Mouse (Mus musculus): Measurements from ENCODE around the gene Gprc5c. TPM values are rescaled to one million over a fixed set of nuclear protein-coding genes. Genes with fewer than 3 reads are reported as not detected.

Gprc5c gene
- polyA plus RNA-seq, 1 experiment, result 4.4 TPM

DNA sequence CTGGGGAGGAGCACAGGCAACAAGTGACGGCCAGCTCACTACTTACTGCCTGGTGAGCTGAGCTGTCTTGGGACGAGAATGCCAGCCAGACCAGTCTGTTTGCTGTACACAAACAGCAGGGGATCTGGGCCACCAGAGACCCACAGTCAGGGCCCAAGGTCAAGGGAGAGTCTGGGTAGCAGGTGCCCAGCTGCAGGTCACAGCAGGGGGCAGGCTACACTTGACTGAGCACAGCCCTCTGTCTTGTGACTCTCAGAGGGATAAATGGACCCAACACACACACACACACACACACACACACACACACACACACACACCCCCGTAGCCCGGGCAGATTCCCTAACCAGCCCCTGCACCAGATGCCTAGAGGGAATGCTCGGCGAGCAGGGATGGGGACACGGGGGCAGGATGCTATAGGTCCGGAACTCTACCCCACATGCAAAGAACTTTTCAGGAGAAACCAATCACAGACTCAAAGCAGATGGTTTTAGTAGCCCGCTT is 24.4 kb downstream of the Gprc5c start:
- H3K36me3 ChIP-seq (ENCODE audit: control insufficient read depth, insufficient read depth, low read length), result no peaks in the 10 kb centered on the region
- H3K4me3 ChIP-seq (ENCODE audit: low read depth, low read length), result no peak overlapping the region
- WGBS, result 31% methylated on average over 9 of the region's 9 CpGs
- H3K4me1 ChIP-seq (ENCODE audit: control insufficient read depth, insufficient read depth, insufficient read length, low read length), result peaks cover 7% of the 10 kb centered on the region; the same call in 1 of the 2 replicates
- no peak overlapping the region for H3K27ac ChIP-seq (ENCODE audit: insufficient read depth, low read depth, low read length)
- TF ChIP-seq POLR2A (IDR thresholded peaks at IDR 0.05; ENCODE audit: low read depth, low read length) (no peak), CTCF (IDR thresholded peaks at IDR 0.05; ENCODE audit: extremely low read depth, insufficient read length, insufficient replicate concordance, low read depth, low read length) (no peak)
- H3K27me3 ChIP-seq (ENCODE audit: control insufficient read depth, insufficient read depth, low read length), result no peaks in the 10 kb centered on the region

DNA sequence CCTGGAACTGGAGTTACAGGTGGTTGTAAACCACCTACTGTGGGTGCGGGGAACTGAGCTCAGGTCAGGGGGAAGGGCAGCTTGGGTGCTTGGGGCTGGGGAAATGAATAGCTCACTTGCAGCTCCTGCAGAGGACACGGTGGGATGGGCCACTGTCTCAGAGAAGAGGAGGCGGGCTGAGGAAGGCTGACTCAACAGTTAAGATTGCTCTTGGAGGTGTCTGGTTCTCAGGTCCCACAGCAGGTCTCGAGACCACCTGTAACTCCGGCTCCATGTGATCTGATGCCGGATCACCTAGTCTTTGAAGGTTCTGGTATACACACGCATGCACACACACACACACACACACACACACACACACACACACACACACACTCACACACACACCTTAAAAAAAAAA is 25.2 kb downstream of the Gprc5c start:
- WGBS, result 64% methylated on average over 7 of the region's 7 CpGs
- Histone ChIP-seq H3K36me3 (ENCODE audit: control insufficient read depth, insufficient read depth, low read length) (no peaks in the 10 kb centered on the region), H3K27ac (ENCODE audit: insufficient read depth, low read depth, low read length) (no peak overlapping the region), H3K27me3 (ENCODE audit: control insufficient read depth, insufficient read depth, low read length) (no peaks in the 10 kb centered on the region), H3K4me1 (ENCODE audit: control insufficient read depth, insufficient read depth, insufficient read length, low read length) (peaks cover 7% of the 10 kb centered on the region; the same call in 1 of the 2 replicates), H3K4me3 (ENCODE audit: low read depth, low read length) (no peak overlapping the region)
- no peak for TF ChIP-seq CTCF (IDR thresholded peaks at IDR 0.05; ENCODE audit: extremely low read depth, insufficient read length, insufficient replicate concordance, low read depth, low read length)
- TF ChIP-seq POLR2A (IDR thresholded peaks at IDR 0.05; ENCODE audit: low read depth, low read length), result no peak

DNA sequence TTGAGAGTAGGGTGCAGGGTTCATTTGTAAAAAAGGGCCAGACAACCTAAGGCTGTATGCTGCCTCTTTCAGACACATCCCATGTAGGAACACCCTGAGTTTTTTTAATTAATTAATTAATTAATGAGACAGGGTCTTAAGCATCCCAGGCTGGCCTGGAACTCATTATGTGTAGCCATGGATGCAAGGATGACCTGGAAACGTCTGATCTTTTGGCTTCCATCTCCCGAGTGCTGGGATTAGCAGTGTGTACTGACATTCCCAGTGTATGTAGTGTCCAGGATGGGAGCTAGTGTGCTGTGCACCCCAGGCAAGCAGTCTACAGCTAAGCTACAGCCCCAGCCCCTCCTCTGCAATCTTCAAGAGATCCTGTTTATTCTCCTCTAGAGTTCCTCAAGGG is 25.7 kb downstream of the Gprc5c start:
- no peak overlapping the region for H3K4me3 ChIP-seq (ENCODE audit: low read depth, low read length)
- no peak for TF ChIP-seq POLR2A (IDR thresholded peaks at IDR 0.05; ENCODE audit: low read depth, low read length)
- no peak for TF ChIP-seq CTCF (IDR thresholded peaks at IDR 0.05; ENCODE audit: extremely low read depth, insufficient read length, insufficient replicate concordance, low read depth, low read length)
- peaks cover 7% of the 10 kb centered on the region; the same call in 1 of the 2 replicates for H3K4me1 ChIP-seq (ENCODE audit: control insufficient read depth, insufficient read depth, insufficient read length, low read length)
- H3K27ac ChIP-seq (ENCODE audit: insufficient read depth, low read depth, low read length), result no peak overlapping the region
- no peaks in the 10 kb centered on the region for H3K27me3 ChIP-seq (ENCODE audit: control insufficient read depth, insufficient read depth, low read length)
- 71% methylated on average over 2 of the region's 2 CpGs for WGBS
- H3K36me3 ChIP-seq (ENCODE audit: control insufficient read depth, insufficient read depth, low read length), result no peaks in the 10 kb centered on the region

DNA sequence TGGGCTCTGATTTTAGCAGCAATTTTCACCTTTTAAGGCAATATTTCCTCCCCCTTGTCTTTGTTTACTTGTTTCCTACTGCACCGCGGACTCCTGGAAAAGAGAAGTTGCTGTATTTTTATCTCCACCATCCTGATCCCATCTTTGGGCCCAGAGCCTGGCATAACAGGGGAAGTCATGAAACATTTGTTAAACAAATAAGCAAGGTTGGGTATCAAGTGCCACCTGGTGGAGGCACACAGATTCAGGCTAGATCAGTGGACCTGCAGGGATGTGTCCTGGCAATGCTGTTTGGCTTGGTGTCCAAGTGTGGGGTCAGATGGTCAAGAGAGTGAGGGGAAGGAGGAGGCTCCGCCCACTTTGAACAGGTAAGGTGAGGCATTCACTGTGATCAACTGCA is 26.2 kb downstream of the Gprc5c start:
- no peak overlapping the region for H3K4me3 ChIP-seq (ENCODE audit: low read depth, low read length)
- no peak overlapping the region for H3K27ac ChIP-seq (ENCODE audit: insufficient read depth, low read depth, low read length)
- no peaks in the 10 kb centered on the region for H3K36me3 ChIP-seq (ENCODE audit: control insufficient read depth, insufficient read depth, low read length)
- H3K27me3 ChIP-seq (ENCODE audit: control insufficient read depth, insufficient read depth, low read length), result no peaks in the 10 kb centered on the region
- 31% methylated on average over 3 of the region's 3 CpGs for WGBS
- 0 out of 2 replicates have a peak, but pooled peaks have one; percentile 36 for TF ChIP-seq CTCF (IDR thresholded peaks at IDR 0.05; ENCODE audit: extremely low read depth, insufficient read length, insufficient replicate concordance, low read depth, low read length)
- no peak for TF ChIP-seq POLR2A (IDR thresholded peaks at IDR 0.05; ENCODE audit: low read depth, low read length)
- H3K4me1 ChIP-seq (ENCODE audit: control insufficient read depth, insufficient read depth, insufficient read length, low read length), result peaks cover 7% of the 10 kb centered on the region; the same call in 1 of the 2 replicates

DNA sequence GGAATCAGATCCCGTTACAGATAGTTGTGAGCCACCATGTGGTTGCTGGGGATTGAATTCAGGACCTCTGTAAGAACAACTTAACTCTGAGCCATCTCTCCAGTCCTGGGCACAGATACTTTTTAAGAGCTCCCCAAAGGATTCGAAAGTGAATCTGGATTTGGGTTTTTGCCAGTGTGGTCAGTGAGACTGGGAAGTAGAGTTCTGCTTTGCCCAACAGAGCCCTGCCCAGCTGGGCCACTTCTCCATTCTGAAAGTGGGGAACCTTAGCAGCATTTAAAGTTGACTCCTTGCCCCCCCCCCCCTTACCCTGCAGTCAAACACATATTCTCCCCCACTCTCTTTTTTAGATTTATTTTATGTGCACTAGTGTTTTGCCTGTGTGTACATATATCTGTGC is 28.7 kb downstream of the Gprc5c start:
- Histone ChIP-seq H3K36me3 (ENCODE audit: control insufficient read depth, insufficient read depth, low read length) (no peaks in the 10 kb centered on the region), H3K4me3 (ENCODE audit: low read depth, low read length) (no peak overlapping the region), H3K4me1 (ENCODE audit: control insufficient read depth, insufficient read depth, insufficient read length, low read length) (peaks cover 7% of the 10 kb centered on the region; the same call in 1 of the 2 replicates), H3K27ac (ENCODE audit: insufficient read depth, low read depth, low read length) (no peak overlapping the region), H3K27me3 (ENCODE audit: control insufficient read depth, insufficient read depth, low read length) (no peaks in the 10 kb centered on the region)
- TF ChIP-seq CTCF (IDR thresholded peaks at IDR 0.05; ENCODE audit: extremely low read depth, insufficient read length, insufficient replicate concordance, low read depth, low read length) (no peak), POLR2A (IDR thresholded peaks at IDR 0.05; ENCODE audit: low read depth, low read length) (no peak)
- WGBS, result 65% methylated on average over 2 of the region's 2 CpGs

DNA sequence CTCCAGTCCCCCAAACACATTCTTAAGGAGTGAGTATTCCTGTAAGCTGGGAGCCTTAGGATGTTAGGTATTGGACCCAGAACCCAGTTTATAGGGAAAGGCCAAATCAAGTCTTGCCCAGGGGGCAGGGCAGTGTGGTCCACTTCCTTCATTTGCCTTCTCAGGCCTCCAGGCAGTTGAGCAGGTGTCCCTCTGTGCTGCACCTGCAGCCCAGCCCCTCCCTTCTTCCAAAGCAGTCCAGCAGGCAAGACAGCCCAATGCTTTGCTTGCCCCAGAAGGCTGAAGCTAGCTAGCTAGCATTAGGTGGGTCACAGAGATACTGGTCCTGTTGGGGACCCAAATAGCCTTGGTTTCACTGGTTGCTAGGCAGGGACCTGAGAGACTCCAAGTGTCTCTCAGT is 29.2 kb downstream of the Gprc5c start:
- TF ChIP-seq CTCF (IDR thresholded peaks at IDR 0.05; ENCODE audit: extremely low read depth, insufficient read length, insufficient replicate concordance, low read depth, low read length), result no peak
- TF ChIP-seq POLR2A (IDR thresholded peaks at IDR 0.05; ENCODE audit: low read depth, low read length), result no peak
- H3K4me1 ChIP-seq (ENCODE audit: control insufficient read depth, insufficient read depth, insufficient read length, low read length), result peaks cover 7% of the 10 kb centered on the region; the same call in 1 of the 2 replicates
- H3K27me3 ChIP-seq (ENCODE audit: control insufficient read depth, insufficient read depth, low read length), result no peaks in the 10 kb centered on the region
- no peak overlapping the region for H3K4me3 ChIP-seq (ENCODE audit: low read depth, low read length)
- H3K27ac ChIP-seq (ENCODE audit: insufficient read depth, low read depth, low read length), result no peak overlapping the region
- H3K36me3 ChIP-seq (ENCODE audit: control insufficient read depth, insufficient read depth, low read length), result no peaks in the 10 kb centered on the region

DNA sequence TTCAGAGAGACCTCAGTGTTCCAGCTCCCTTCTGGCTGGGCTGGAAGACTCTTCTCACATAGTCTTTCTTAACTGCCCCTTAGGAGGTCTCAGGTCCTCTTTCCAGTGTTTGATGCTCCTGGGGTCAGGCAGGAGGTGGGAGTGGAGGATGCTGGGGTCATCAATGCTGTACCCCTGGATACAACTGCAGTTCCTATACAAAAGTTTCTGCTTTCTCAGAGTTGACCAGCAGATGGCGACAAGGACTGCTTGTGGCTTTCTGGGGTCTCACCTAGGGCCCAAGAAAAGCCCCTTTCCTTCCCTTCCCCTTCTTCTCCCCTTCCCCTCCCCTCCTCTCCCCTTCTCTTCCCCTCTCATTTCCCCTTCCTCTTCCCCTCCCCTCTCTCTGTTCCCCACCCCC is 29.6 kb downstream of the Gprc5c start:
- Histone ChIP-seq H3K4me3 (ENCODE audit: low read depth, low read length) (no peak overlapping the region), H3K4me1 (ENCODE audit: control insufficient read depth, insufficient read depth, insufficient read length, low read length) (peaks cover 7% of the 10 kb centered on the region; the same call in 1 of the 2 replicates), H3K36me3 (ENCODE audit: control insufficient read depth, insufficient read depth, low read length) (no peaks in the 10 kb centered on the region), H3K27ac (ENCODE audit: insufficient read depth, low read depth, low read length) (no peak overlapping the region), H3K27me3 (ENCODE audit: control insufficient read depth, insufficient read depth, low read length) (no peaks in the 10 kb centered on the region; the same call in 1 of the 2 replicates)
- WGBS, result 0% methylated on average over 1 of the region's 1 CpGs
- TF ChIP-seq CTCF (IDR thresholded peaks at IDR 0.05; ENCODE audit: extremely low read depth, insufficient read length, insufficient replicate concordance, low read depth, low read length) (peak; percentile 68; the same call in 1 of the 2 replicates), POLR2A (IDR thresholded peaks at IDR 0.05; ENCODE audit: low read depth, low read length) (no peak)

Measured in small intestine, adult 2 months (tissue).